Mouse (Mus musculus): ENCODE data around the gene Rasgef1b. TPM values are rescaled to one million over a fixed set of nuclear protein-coding genes. Genes with fewer than 3 reads are reported as not detected.

Rasgef1b gene
- polyA plus RNA-seq, 1 experiment from 2014 or later: 15.6 TPM

- Histone ChIP-seq H3K4me1 (ENCODE audit: control insufficient read depth, insufficient read depth, low read length) (no peaks in the 10 kb centered on the region), H3K36me3 (ENCODE audit: control insufficient read depth, insufficient read depth, low read length) (no peaks in the 10 kb centered on the region), H3K27me3 (ENCODE audit: control insufficient read depth, insufficient read depth, low read length) (no peaks in the 10 kb centered on the region), H3K9me3 (replicated peaks; ENCODE audit: control insufficient read depth, low read length) (no peaks in the 10 kb centered on the region), H3K9ac (ENCODE audit: low read length) (no peak overlapping the region), H3K4me2 (ENCODE audit: low read depth, low read length) (no peak overlapping the region), H3K4me3 (replicated peaks; ENCODE audit: low read length) (no peak overlapping the region), H3K27ac (ENCODE audit: low read length) (no peak overlapping the region)
- no peak for ATAC-seq (ENCODE audit: insufficient read depth, low FRiP score)
- 89% methylated on average over 9 of the region's 9 CpGs for WGBS
These were observed 226.2 kb downstream of the Rasgef1b start for GRCm38 (mm10) chr5:99502681-99503080.

GRCm38 (mm10) chr5:99499404-99500089 lies 229.3 kb downstream of the Rasgef1b start:
- H3K9ac ChIP-seq (ENCODE audit: low read length): no peak overlapping the region
- H3K4me3 ChIP-seq (replicated peaks; ENCODE audit: low read length): no peak overlapping the region
- H3K9me3 ChIP-seq (replicated peaks; ENCODE audit: control insufficient read depth, low read length): no peaks in the 10 kb centered on the region
- no peaks in the 10 kb centered on the region for H3K4me1 ChIP-seq (ENCODE audit: control insufficient read depth, insufficient read depth, low read length)
- H3K36me3 ChIP-seq (ENCODE audit: control insufficient read depth, insufficient read depth, low read length): no peaks in the 10 kb centered on the region
- no peak overlapping the region for H3K4me2 ChIP-seq (ENCODE audit: low read depth, low read length)
- no peaks in the 10 kb centered on the region for H3K27me3 ChIP-seq (ENCODE audit: control insufficient read depth, insufficient read depth, low read length)
- ATAC-seq (ENCODE audit: insufficient read depth, low FRiP score): no peak
- 68% methylated on average over 7 of the region's 7 CpGs for WGBS
- no peak overlapping the region for H3K27ac ChIP-seq (ENCODE audit: low read length)

- H3K9ac ChIP-seq (ENCODE audit: low read length): no peak overlapping the region
- 29% methylated on average over 11 of the region's 11 CpGs for WGBS
- no peaks in the 10 kb centered on the region for H3K27me3 ChIP-seq (ENCODE audit: control insufficient read depth, insufficient read depth, low read length)
- no peak overlapping the region for H3K4me2 ChIP-seq (ENCODE audit: low read depth, low read length)
- no peak for ATAC-seq (ENCODE audit: insufficient read depth, low FRiP score)
- H3K4me3 ChIP-seq (replicated peaks; ENCODE audit: low read length): no peak overlapping the region
- no peaks in the 10 kb centered on the region for H3K9me3 ChIP-seq (replicated peaks; ENCODE audit: control insufficient read depth, low read length)
- no peak overlapping the region for H3K27ac ChIP-seq (ENCODE audit: low read length)
- H3K4me1 ChIP-seq (ENCODE audit: control insufficient read depth, insufficient read depth, low read length): no peaks in the 10 kb centered on the region
- H3K36me3 ChIP-seq (ENCODE audit: control insufficient read depth, insufficient read depth, low read length): no peaks in the 10 kb centered on the region
These were observed 231.0 kb downstream of the Rasgef1b start for GRCm38 (mm10) chr5:99497856-99498255.

GRCm38 (mm10) chr5:99496931-99497782 lies 231.7 kb downstream of the Rasgef1b start:
- Histone ChIP-seq H3K27me3 (ENCODE audit: control insufficient read depth, insufficient read depth, low read length) (no peaks in the 10 kb centered on the region), H3K4me3 (replicated peaks; ENCODE audit: low read length) (no peak overlapping the region), H3K27ac (ENCODE audit: low read length) (no peak overlapping the region), H3K9ac (ENCODE audit: low read length) (no peak overlapping the region), H3K9me3 (replicated peaks; ENCODE audit: control insufficient read depth, low read length) (no peaks in the 10 kb centered on the region), H3K4me1 (ENCODE audit: control insufficient read depth, insufficient read depth, low read length) (no peaks in the 10 kb centered on the region), H3K36me3 (ENCODE audit: control insufficient read depth, insufficient read depth, low read length) (no peaks in the 10 kb centered on the region), H3K4me2 (ENCODE audit: low read depth, low read length) (no peak overlapping the region)
- ATAC-seq (ENCODE audit: insufficient read depth, low FRiP score): no peak
- 63% methylated on average over 9 of the region's 9 CpGs for WGBS

GRCm38 (mm10) chr5:99496157-99496453 lies 232.8 kb downstream of the Rasgef1b start:
- Histone ChIP-seq H3K27ac (ENCODE audit: low read length) (no peak overlapping the region), H3K4me3 (replicated peaks; ENCODE audit: low read length) (no peak overlapping the region), H3K9ac (ENCODE audit: low read length) (no peak overlapping the region), H3K9me3 (replicated peaks; ENCODE audit: control insufficient read depth, low read length) (no peaks in the 10 kb centered on the region), H3K27me3 (ENCODE audit: control insufficient read depth, insufficient read depth, low read length) (no peaks in the 10 kb centered on the region), H3K36me3 (ENCODE audit: control insufficient read depth, insufficient read depth, low read length) (no peaks in the 10 kb centered on the region), H3K4me1 (ENCODE audit: control insufficient read depth, insufficient read depth, low read length) (no peaks in the 10 kb centered on the region), H3K4me2 (ENCODE audit: low read depth, low read length) (no peak overlapping the region)
- ATAC-seq (ENCODE audit: insufficient read depth, low FRiP score): no peak
- 47% methylated on average over 1 of the region's 1 CpGs for WGBS

GRCm38 (mm10) chr5:99495354-99496156 lies 233.3 kb downstream of the Rasgef1b start:
- H3K27ac ChIP-seq (ENCODE audit: low read length): no peak overlapping the region

GRCm38 (mm10) chr5:99493861-99494260 lies 235.0 kb downstream of the Rasgef1b start:
- no peak overlapping the region for H3K4me3 ChIP-seq (replicated peaks; ENCODE audit: low read length)
- H3K9ac ChIP-seq (ENCODE audit: low read length): no peak overlapping the region
- no peaks in the 10 kb centered on the region for H3K36me3 ChIP-seq (ENCODE audit: control insufficient read depth, insufficient read depth, low read length)
- no peak for ATAC-seq (ENCODE audit: insufficient read depth, low FRiP score)
- no peaks in the 10 kb centered on the region for H3K4me1 ChIP-seq (ENCODE audit: control insufficient read depth, insufficient read depth, low read length)
- H3K27ac ChIP-seq (ENCODE audit: low read length): no peak overlapping the region
- 70% methylated on average over 9 of the region's 9 CpGs for WGBS
- no peaks in the 10 kb centered on the region for H3K27me3 ChIP-seq (ENCODE audit: control insufficient read depth, insufficient read depth, low read length)
- H3K4me2 ChIP-seq (ENCODE audit: low read depth, low read length): no peak overlapping the region
- H3K9me3 ChIP-seq (replicated peaks; ENCODE audit: control insufficient read depth, low read length): no peaks in the 10 kb centered on the region

More at GRCm38 (mm10) chr5:99495354-99496156, 233.3 kb downstream of the Rasgef1b start:
- 58% methylated on average over 10 of the region's 10 CpGs for WGBS
- no peak for ATAC-seq (ENCODE audit: insufficient read depth, low FRiP score)
- Histone ChIP-seq H3K4me2 (ENCODE audit: low read depth, low read length) (no peak overlapping the region), H3K27me3 (ENCODE audit: control insufficient read depth, insufficient read depth, low read length) (no peaks in the 10 kb centered on the region), H3K9me3 (replicated peaks; ENCODE audit: control insufficient read depth, low read length) (no peaks in the 10 kb centered on the region), H3K9ac (ENCODE audit: low read length) (no peak overlapping the region), H3K4me3 (replicated peaks; ENCODE audit: low read length) (no peak overlapping the region), H3K36me3 (ENCODE audit: control insufficient read depth, insufficient read depth, low read length) (no peaks in the 10 kb centered on the region), H3K4me1 (ENCODE audit: control insufficient read depth, insufficient read depth, low read length) (no peaks in the 10 kb centered on the region)

GRCm38 (mm10) chr5:99493017-99493416 lies 235.8 kb downstream of the Rasgef1b start:
- Histone ChIP-seq H3K4me2 (ENCODE audit: low read depth, low read length) (no peak overlapping the region), H3K9me3 (replicated peaks; ENCODE audit: control insufficient read depth, low read length) (no peaks in the 10 kb centered on the region), H3K4me3 (replicated peaks; ENCODE audit: low read length) (no peak overlapping the region), H3K27me3 (ENCODE audit: control insufficient read depth, insufficient read depth, low read length) (no peaks in the 10 kb centered on the region), H3K36me3 (ENCODE audit: control insufficient read depth, insufficient read depth, low read length) (no peaks in the 10 kb centered on the region), H3K4me1 (ENCODE audit: control insufficient read depth, insufficient read depth, low read length) (no peaks in the 10 kb centered on the region), H3K9ac (ENCODE audit: low read length) (no peak overlapping the region), H3K27ac (ENCODE audit: low read length) (no peak overlapping the region)
- no peak for ATAC-seq (ENCODE audit: insufficient read depth, low FRiP score)
- 87% methylated on average over 3 of the region's 3 CpGs for WGBS
